Mouse (Mus musculus) spleen, postnatal 10 days (tissue): ENCODE results near the gene Fbxl8.
A peak's percentile ranks its signal among the peaks of the same experiment; 100 is the strongest.

ENCODE experiments used
- DNase-seq, 2 experiments: peaks; one replicate each; pipeline ENCODE4 v3.0.0; 2021 to 2022; ENCODE audit warnings: low spot score in 2 of 2

Gene Fbxl8

GRCm38 (mm10) chr8:105303874-105304273 lies 39.4 kb downstream of the Fbxl8 start:
- DNase-seq = no peak

- DNase-seq = peak in 1 of 2 experiments; percentile 40
Measured at GRCm38 (mm10) chr8:105304325-105305210, 40.1 kb downstream of the Fbxl8 start.

GRCm38 (mm10) chr8:105305211-105306145 lies 41.0 kb downstream of the Fbxl8 start, which contains the start of gene Elmo3:
Elmo3 (plus strand) TSS chr8:105305601.
- peak; percentile 64 to 66 for DNase-seq

- no peak for DNase-seq
Measured at GRCm38 (mm10) chr8:105306146-105306691, 41.8 kb downstream of the Fbxl8 start.

- no peak for DNase-seq
Measured at GRCm38 (mm10) chr8:105307670-105308069, 43.2 kb downstream of the Fbxl8 start.

GRCm38 (mm10) chr8:105308428-105308827 lies 44.0 kb downstream of the Fbxl8 start:
- no peak for DNase-seq

- DNase-seq = no peak
Measured at GRCm38 (mm10) chr8:105309142-105309847, 44.8 kb downstream of the Fbxl8 start.

- DNase-seq = no peak
Measured at GRCm38 (mm10) chr8:105310118-105310517, 45.7 kb downstream of the Fbxl8 start.

- DNase-seq = no peak
Measured at GRCm38 (mm10) chr8:105311718-105312117, 47.3 kb downstream of the Fbxl8 start.

- DNase-seq = no peak
Measured at GRCm38 (mm10) chr8:105312891-105313481, 48.5 kb downstream of the Fbxl8 start.

- no peak for DNase-seq
Measured at GRCm38 (mm10) chr8:105313622-105314402, 49.4 kb downstream of the Fbxl8 start.

- DNase-seq = no peak
Measured at GRCm38 (mm10) chr8:105315073-105315769, 50.8 kb downstream of the Fbxl8 start.

- DNase-seq = no peak
Measured at GRCm38 (mm10) chr8:105317941-105318340, 53.5 kb downstream of the Fbxl8 start.

- DNase-seq = no peak
Measured at GRCm38 (mm10) chr8:105318662-105319190, 54.3 kb downstream of the Fbxl8 start.
